Mouse (Mus musculus) lung, embryonic 16.5 days (tissue): ENCODE measurements around the gene Gas2. TPM values are rescaled to one million over a fixed set of nuclear protein-coding genes. Genes with fewer than 3 reads are reported as not detected.

Source experiments
- ATAC-seq: fragments of 200-750 bp; cut with Nextera tagmentation; 2 replicates; pipeline ENCODE4 v1.8.0; 2017; ENCODE audit warnings: low read depth, mild to moderate bottlenecking, moderate library complexity
- H3K27ac ChIP-seq: fragments of 300-500 bp; sonication (generic); 2 replicates; pipeline ENCODE4 v1.5.1; 2014; ENCODE audit warnings: mild to moderate bottlenecking, control low read depth, low read length
- H3K27me3 ChIP-seq: fragments of 300-500 bp; sonication (generic); 2 replicates; pipeline ENCODE4 v1.6.1; 2014; ENCODE audit warnings: low read depth, low read length, mixed read lengths; ENCODE audit not compliant: control insufficient read depth, insufficient read depth
- H3K36me3 ChIP-seq: fragments of 300-500 bp; sonication (generic); 2 replicates; pipeline ENCODE4 v1.6.1; 2014; ENCODE audit warnings: low read length; ENCODE audit not compliant: control insufficient read depth, insufficient read depth
- H3K4me1 ChIP-seq: fragments of 300-500 bp; sonication (generic); replicated peaks from 2 replicates; pipeline ENCODE4 v1.6.1; 2014; ENCODE audit warnings: low read length, mixed read lengths; ENCODE audit not compliant: control insufficient read depth, insufficient read depth
- H3K4me2 ChIP-seq: fragments of 300-500 bp; sonication (generic); 2 replicates; pipeline ENCODE4 v1.6.1; 2014; ENCODE audit warnings: low read depth, low read length, control low read depth
- H3K4me3 ChIP-seq: fragments of 300-500 bp; sonication (generic); 2 replicates; pipeline ENCODE4 v1.5.1; 2014; ENCODE audit warnings: mild to moderate bottlenecking, low read length, control low read depth
- H3K9ac ChIP-seq: fragments of 300-500 bp; sonication (generic); 2 replicates; pipeline ENCODE4 v1.6.1; 2014; ENCODE audit warnings: low read length, control low read depth
- H3K9me3 ChIP-seq: fragments of 300-500 bp; sonication (generic); 2 replicates; pipeline ENCODE4 v1.6.1; 2016; ENCODE audit warnings: low read length; ENCODE audit not compliant: control insufficient read depth
- WGBS: fragments of 180-500 bp; shearing (Covaris S2); extraction: QIAGEN DNeasy Blood & Tissue Kit; methylation state at CpG from one replicate; pipeline ENCODE4 v1.1.7; 2014; 5-methylcytosine and 5-hydroxymethylcytosine counted together
- polyA plus RNA-seq: library from polyadenylated mRNA; unstranded; fragments of >200 nt; fragmentation: Nextera tagmentation; extraction: Ambion mirVana; gene quantifications from 2 replicates; pipeline ENCODE4 v1.2.1, GENCODE M21; 2015

The Gas2 gene
- polyA plus RNA-seq, 1 experiment from 2014 or later: 9.4 TPM

- Histone ChIP-seq H3K27me3 (no peaks in the 10 kb centered on the region), H3K4me3 (no peak overlapping the region), H3K27ac (no peak overlapping the region), H3K9me3 (no peaks in the 10 kb centered on the region), H3K36me3 (no peaks in the 10 kb centered on the region), H3K4me1 (no peaks in the 10 kb centered on the region), H3K4me2 (no peak overlapping the region), H3K9ac (no peak overlapping the region)
- no peak for ATAC-seq
- 78% methylated on average over 2 of the region's 2 CpGs for WGBS
These were observed 111.7 kb downstream of the Gas2 start for GRCm38 (mm10) chr7:51973526-51973925.

- no peaks in the 10 kb centered on the region for H3K9me3 ChIP-seq
- no peaks in the 10 kb centered on the region for H3K27me3 ChIP-seq
- no peaks in the 10 kb centered on the region for H3K4me1 ChIP-seq
- no peak overlapping the region for H3K27ac ChIP-seq
- WGBS: 68% methylated on average over 6 of the region's 6 CpGs
- no peaks in the 10 kb centered on the region for H3K36me3 ChIP-seq
- H3K4me3 ChIP-seq: no peak overlapping the region
- H3K4me2 ChIP-seq: no peak overlapping the region
- no peak for ATAC-seq
- H3K9ac ChIP-seq: no peak overlapping the region
These were observed 113.4 kb downstream of the Gas2 start for GRCm38 (mm10) chr7:51975181-51975580.

GRCm38 (mm10) chr7:51979271-51979670, 117.5 kb downstream of the Gas2 start:
- no peak for ATAC-seq
- H3K4me2 ChIP-seq: no peak overlapping the region
- 37% methylated on average over 5 of the region's 5 CpGs for WGBS

GRCm38 (mm10) chr7:51982303-51982702, 120.5 kb downstream of the Gas2 start:
- Histone ChIP-seq H3K4me2 (no peak overlapping the region), H3K9ac (no peak overlapping the region), H3K4me3 (no peak overlapping the region), H3K4me1 (no peaks in the 10 kb centered on the region), H3K9me3 (no peaks in the 10 kb centered on the region), H3K27ac (no peak overlapping the region), H3K27me3 (no peaks in the 10 kb centered on the region), H3K36me3 (no peaks in the 10 kb centered on the region)
- WGBS: 19% methylated on average over 1 of the region's 1 CpGs
- ATAC-seq: no peak

More at GRCm38 (mm10) chr7:51979271-51979670, 117.5 kb downstream of the Gas2 start:
- H3K4me3 ChIP-seq: no peak overlapping the region
- H3K27me3 ChIP-seq: no peaks in the 10 kb centered on the region
- no peaks in the 10 kb centered on the region for H3K36me3 ChIP-seq
- no peaks in the 10 kb centered on the region for H3K9me3 ChIP-seq
- H3K4me1 ChIP-seq: no peaks in the 10 kb centered on the region
- H3K9ac ChIP-seq: no peak overlapping the region
- no peak overlapping the region for H3K27ac ChIP-seq

- no peaks in the 10 kb centered on the region for H3K36me3 ChIP-seq
- no peak overlapping the region for H3K4me3 ChIP-seq
- no peaks in the 10 kb centered on the region for H3K4me1 ChIP-seq
- no peak overlapping the region for H3K4me2 ChIP-seq
- no peak overlapping the region for H3K27ac ChIP-seq
- H3K9me3 ChIP-seq: no peaks in the 10 kb centered on the region
- 61% methylated on average over 6 of the region's 6 CpGs for WGBS
- no peak overlapping the region for H3K9ac ChIP-seq
- H3K27me3 ChIP-seq: no peaks in the 10 kb centered on the region
- ATAC-seq: no peak
These were observed 123.9 kb downstream of the Gas2 start for GRCm38 (mm10) chr7:51985763-51986162.

GRCm38 (mm10) chr7:51986909-51987308, 125.1 kb downstream of the Gas2 start:
- Histone ChIP-seq H3K27me3 (no peaks in the 10 kb centered on the region), H3K4me1 (no peaks in the 10 kb centered on the region), H3K4me3 (no peak overlapping the region), H3K27ac (no peak overlapping the region), H3K9me3 (no peaks in the 10 kb centered on the region), H3K9ac (no peak overlapping the region), H3K36me3 (no peaks in the 10 kb centered on the region), H3K4me2 (no peak overlapping the region)
- ATAC-seq: no peak
- 54% methylated on average over 6 of the region's 6 CpGs for WGBS

GRCm38 (mm10) chr7:51991020-51991419, 129.2 kb downstream of the Gas2 start:
- no peaks in the 10 kb centered on the region for H3K36me3 ChIP-seq
- ATAC-seq: no peak
- 65% methylated on average over 3 of the region's 3 CpGs for WGBS
- H3K27me3 ChIP-seq: no peaks in the 10 kb centered on the region
- no peak overlapping the region for H3K4me2 ChIP-seq
- no peak overlapping the region for H3K9ac ChIP-seq
- H3K4me3 ChIP-seq: no peak overlapping the region
- no peaks in the 10 kb centered on the region for H3K4me1 ChIP-seq
- no peak overlapping the region for H3K27ac ChIP-seq
- no peaks in the 10 kb centered on the region for H3K9me3 ChIP-seq

GRCm38 (mm10) chr7:52005511-52006295, 143.9 kb downstream of the Gas2 start, which contains the start of gene Svip:
TSS of gene Svip (minus strand) at chr7:52006018.
- Histone ChIP-seq H3K4me1 (no peaks in the 10 kb centered on the region), H3K27me3 (no peaks in the 10 kb centered on the region; the same call in 1 of the 2 replicates), H3K4me2 (peak within 1 kb of the TSS; percentile 70), H3K36me3 (no peaks in the 10 kb centered on the region), H3K9ac (peak within 1 kb of the TSS; percentile 68), H3K27ac (peak within 1 kb of the TSS; percentile 64), H3K9me3 (no peaks in the 10 kb centered on the region), H3K4me3 (peak within 1 kb of the TSS; percentile 54)
- peak; percentile 94 for ATAC-seq
- WGBS: 0% methylated on average over 24 of the region's 47 CpGs

- H3K4me2 ChIP-seq: peak overlapping the region; percentile 70
- no peaks in the 10 kb centered on the region for H3K36me3 ChIP-seq
- no peaks in the 10 kb centered on the region; the same call in 1 of the 2 replicates for H3K27me3 ChIP-seq
- no peak for ATAC-seq
- 4% methylated on average over 9 of the region's 9 CpGs for whole genome bisulfite sequencing
- peak overlapping the region; percentile 64 for H3K27ac ChIP-seq
- no peaks in the 10 kb centered on the region for H3K9me3 ChIP-seq
- peak overlapping the region; percentile 54 for H3K4me3 ChIP-seq
- H3K4me1 ChIP-seq: no peaks in the 10 kb centered on the region
- no peak overlapping the region; the same call in 1 of the 2 replicates for H3K9ac ChIP-seq
These were observed 144.4 kb downstream of the Gas2 start for GRCm38 (mm10) chr7:52006296-52006630.
